Comparison of ENCODE assay signal across 25 mouse cellular contexts in the genomic region with DNA sequence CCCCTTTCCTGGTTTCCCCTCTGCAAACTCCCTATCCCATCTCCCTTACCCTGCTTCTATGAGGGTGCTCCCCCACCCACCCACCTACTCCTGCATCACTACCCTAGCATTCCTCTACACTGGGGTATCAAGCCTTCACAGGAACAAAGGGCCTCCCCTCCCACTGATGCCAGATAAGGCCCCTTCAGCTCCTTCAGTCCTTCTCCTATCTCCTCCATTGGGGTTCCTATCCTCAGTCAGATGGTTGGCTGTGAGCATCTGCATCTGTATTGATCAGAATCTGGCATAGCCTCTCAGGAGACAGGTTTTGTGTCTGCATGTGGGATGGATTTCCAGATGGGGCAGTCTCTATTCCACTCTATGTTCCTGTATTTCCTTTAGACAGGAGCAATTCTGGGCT.
"Had no signal": no experiment of that assay in that cellular context is flagged by ENCODE, and none has a peak within 500 bp of the region (broad histone marks: within the 10 kb centered on the region; RNA-seq: fewer than 3 reads in every experiment).

No protein-coding gene starts in this region.

- H3K27ac ChIP-seq: forebrain, embryonic 15.5 days; gastrocnemius, adult 2 months; heart, embryonic 10.5 days; hindbrain, embryonic 10.5 days; hindbrain, embryonic 13.5 days; hindbrain, embryonic 15.5 days; hindbrain, postnatal 0 days; kidney, embryonic 15.5 days; kidney, postnatal 0 days; limb, embryonic 13.5 days; limb, embryonic 15.5 days had no signal

- ATAC-seq: forebrain, embryonic 15.5 days; hindbrain, postnatal 0 days; intestine, embryonic 16.5 days had no signal

- H3K4me1 ChIP-seq: forebrain, embryonic 15.5 days; hindbrain, embryonic 10.5 days; hindbrain, embryonic 13.5 days; hindbrain, embryonic 15.5 days; kidney, embryonic 15.5 days; limb, embryonic 13.5 days; limb, embryonic 15.5 days had no signal

- H3K4me2 ChIP-seq: forebrain, embryonic 15.5 days; heart, embryonic 12.5 days; hindbrain, embryonic 13.5 days; hindbrain, embryonic 15.5 days; kidney, embryonic 15.5 days; limb, embryonic 13.5 days; limb, embryonic 15.5 days had no signal

- H3K4me3 ChIP-seq: forebrain, embryonic 15.5 days; gastrocnemius, adult 2 months; heart, embryonic 10.5 days; heart, embryonic 12.5 days; hindbrain, embryonic 10.5 days; hindbrain, embryonic 13.5 days; hindbrain, embryonic 15.5 days; kidney, embryonic 15.5 days; limb, embryonic 13.5 days; limb, embryonic 15.5 days had no signal

- H3K9me3 ChIP-seq: forebrain, embryonic 15.5 days; heart, embryonic 10.5 days; heart, embryonic 12.5 days; hindbrain, embryonic 10.5 days; hindbrain, embryonic 13.5 days; hindbrain, embryonic 15.5 days; kidney, embryonic 15.5 days; limb, embryonic 13.5 days; limb, embryonic 15.5 days had no signal

- H3K36me3 ChIP-seq: forebrain, embryonic 15.5 days; heart, embryonic 10.5 days; heart, embryonic 12.5 days; hindbrain, embryonic 10.5 days; hindbrain, embryonic 13.5 days; hindbrain, embryonic 15.5 days; kidney, embryonic 15.5 days; limb, embryonic 13.5 days; limb, embryonic 15.5 days had no signal

- DNase-seq: gastrocnemius, adult 2 months; gastrocnemius, postnatal 10 days; gastrocnemius, postnatal 25 days; heart, adult 18-20 months; heart, postnatal 10 days; heart, postnatal 4 days; kidney, adult 11 months; kidney, adult 2 months; kidney, adult 9 months; kidney, postnatal 14 days; kidney, postnatal 36 days; layer of hippocampus, postnatal 36 days; left cerebral cortex, postnatal 4 days had no signal

- H3K27me3 ChIP-seq: forebrain, embryonic 15.5 days; heart, embryonic 12.5 days; hindbrain, embryonic 13.5 days; hindbrain, embryonic 15.5 days; kidney, embryonic 15.5 days; limb, embryonic 13.5 days; limb, embryonic 15.5 days had no signal

- H3K9ac ChIP-seq: forebrain, embryonic 15.5 days; heart, embryonic 12.5 days; hindbrain, embryonic 13.5 days; hindbrain, embryonic 15.5 days; kidney, embryonic 15.5 days; limb, embryonic 13.5 days; limb, embryonic 15.5 days had no signal
